Mouse (Mus musculus) C2C12 (cell line): ENCODE data around the gene Diras2.

ENCODE experiments used
- CEBPB ChIP-seq: IDR thresholded peaks from one replicate; pipeline ENCODE4 v1.6.1; 2011; ENCODE audit warnings: low read depth, mild to moderate bottlenecking, control low read depth, moderate library complexity
- CTCF ChIP-seq: IDR thresholded peaks from one replicate; pipeline ENCODE4 v1.5.1; 2011; ENCODE audit not compliant: control insufficient read depth, insufficient read depth, insufficient read length
- FOSL1 ChIP-seq: IDR thresholded peaks from one replicate; pipeline ENCODE4 v1.8.0; 2011; ENCODE audit warnings: mild to moderate bottlenecking, low read length; ENCODE audit not compliant: poor library complexity, insufficient read depth, severe bottlenecking
- MAX ChIP-seq: IDR thresholded peaks from one replicate; pipeline ENCODE4 v1.6.1; 2011; ENCODE audit warnings: mild to moderate bottlenecking, control low read depth
- USF1 ChIP-seq: IDR thresholded peaks from one replicate; pipeline ENCODE4 v1.6.1; 2011; ENCODE audit warnings: low read depth, mild to moderate bottlenecking, control low read depth, moderate library complexity

DNA sequence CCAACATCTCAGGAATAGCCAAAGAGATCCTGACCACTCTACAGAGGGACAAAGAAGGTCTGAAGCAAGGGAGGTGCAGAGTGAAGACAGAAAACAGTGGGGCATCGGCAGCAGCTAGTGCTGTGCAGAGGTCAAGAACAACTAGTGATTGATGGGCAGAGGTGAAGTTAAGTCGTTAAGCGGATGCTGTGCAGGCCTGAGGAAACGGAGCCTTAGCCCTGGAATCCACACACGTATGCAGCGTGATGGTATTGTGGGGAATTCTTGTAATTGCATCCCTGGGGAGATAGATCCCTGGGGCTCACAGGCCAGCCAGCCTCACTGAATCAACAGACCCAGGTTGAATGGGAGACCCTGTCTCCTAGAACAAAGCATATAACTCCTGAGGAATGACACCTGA, 9.9 kb downstream of the Diras2 start:
- TF ChIP-seq CTCF, result no peak
- TF ChIP-seq MAX, result no peak
- no peak for TF ChIP-seq FOSL1
- no peak for TF ChIP-seq USF1
- no peak for TF ChIP-seq CEBPB
